Mouse (Mus musculus) layer of hippocampus, postnatal 36 days (tissue): ENCODE results near the gene Nr1h4. TPM values are rescaled to one million over a fixed set of nuclear protein-coding genes. Genes with fewer than 3 reads are reported as not detected.

Experiments used
- DNase-seq, 2 experiments: peaks; one replicate each; pipeline ENCODE4 v3.0.0; 2022
- total RNA-seq, 2 experiments: library from RNA; stranded (reverse); gene quantifications; 2 replicates each; pipeline ENCODE4 v1.2.3; 2021

Nr1h4 gene
- total RNA-seq, 2 experiments from 2014 or later = 0.22 TPM; not detected in 1

DNA sequence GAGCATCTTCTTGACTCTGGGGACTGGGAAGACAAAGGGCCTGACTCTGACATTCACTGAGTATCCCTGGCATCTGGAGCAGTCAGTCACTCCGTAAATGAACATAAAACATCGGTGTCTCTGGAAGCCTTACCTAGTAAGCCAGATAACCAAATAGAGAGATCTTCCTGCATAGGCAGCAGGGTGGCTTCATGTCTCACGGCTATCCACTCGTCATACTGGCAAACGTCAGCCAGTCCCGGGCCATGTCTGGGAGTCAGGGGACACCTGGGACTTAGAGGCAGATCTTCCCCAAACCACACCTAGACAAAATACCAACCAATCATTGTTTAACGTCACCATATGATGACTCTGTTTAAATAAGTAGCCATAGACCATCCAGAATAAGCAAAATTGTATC lies 102.6 kb downstream of the Nr1h4 start:
- no peak for DNase-seq

DNA sequence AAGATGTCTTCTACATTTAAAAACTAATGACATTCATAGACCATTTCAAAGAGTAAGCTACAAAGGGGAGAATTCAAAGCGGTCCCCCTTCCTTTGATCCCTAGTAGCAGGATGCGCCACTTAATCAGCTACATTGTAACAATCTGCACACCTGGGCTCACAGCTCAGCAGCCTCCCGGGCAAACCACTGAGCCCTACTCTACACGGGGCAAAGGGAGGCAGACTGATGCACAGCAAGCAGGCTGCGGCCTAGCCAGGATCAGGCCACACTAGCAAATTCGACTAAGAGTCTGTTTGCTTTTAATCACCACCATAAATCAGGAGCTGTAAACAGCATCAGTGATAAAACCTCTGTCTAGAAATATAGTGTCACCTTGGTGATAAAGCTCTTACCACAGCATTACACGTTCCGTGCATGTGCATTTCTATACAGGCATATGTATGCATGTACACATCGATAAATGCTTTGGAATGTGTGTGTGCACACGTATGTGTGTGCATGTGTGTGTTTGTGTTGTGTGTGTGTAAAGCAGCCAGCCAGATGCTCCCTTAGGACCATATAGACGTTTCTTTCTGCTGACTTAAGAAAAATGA lies 108.5 kb downstream of the Nr1h4 start:
- DNase-seq = no peak

DNA sequence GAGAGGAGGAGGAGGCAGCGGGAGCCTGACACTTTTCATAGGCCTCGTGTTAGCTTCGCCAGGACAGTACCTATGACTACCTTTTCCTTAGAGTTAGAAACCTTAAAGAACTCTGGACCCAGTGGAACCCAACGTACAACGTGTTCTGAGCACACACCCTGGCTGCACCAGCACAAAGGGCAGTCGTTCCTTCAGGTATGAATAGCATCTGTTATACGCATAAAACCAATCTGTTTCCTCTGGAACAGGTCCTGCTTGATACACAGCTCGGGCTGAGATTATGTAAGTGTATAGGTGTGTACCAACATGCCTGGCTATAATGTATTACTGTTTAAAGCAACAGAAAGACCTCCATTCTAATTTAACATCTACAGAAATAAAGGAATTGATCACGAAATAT lies 109.2 kb downstream of the Nr1h4 start:
- DNase-seq = no peak

DNA sequence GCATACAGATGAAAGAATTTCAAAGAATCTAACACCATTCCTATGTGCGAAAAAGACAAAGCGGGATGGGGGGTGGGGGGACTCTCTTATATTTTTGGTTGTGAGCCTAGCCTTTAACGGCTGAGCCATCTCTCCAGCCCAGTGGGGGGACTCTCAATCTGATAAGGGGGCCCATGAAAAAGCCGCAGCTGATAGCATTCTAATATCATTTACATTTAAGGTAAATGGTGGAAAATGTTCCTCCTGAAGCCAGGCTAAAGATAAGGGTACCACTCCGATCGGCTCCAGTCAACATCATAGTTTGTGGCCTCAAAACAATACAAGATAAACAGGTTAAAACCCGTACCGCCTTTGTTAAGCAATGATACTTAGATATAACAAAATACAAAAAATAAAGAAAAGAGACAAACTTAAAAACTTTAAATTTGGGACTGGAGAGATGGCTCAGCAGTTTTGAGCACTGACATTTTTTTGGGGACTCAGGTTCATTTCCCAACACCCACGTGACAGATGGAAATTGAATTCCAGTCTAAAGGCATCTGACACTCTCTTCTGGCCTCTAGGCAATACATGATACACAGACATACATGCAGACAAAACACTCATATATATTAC lies 110.1 kb downstream of the Nr1h4 start:
- no peak for DNase-seq

DNA sequence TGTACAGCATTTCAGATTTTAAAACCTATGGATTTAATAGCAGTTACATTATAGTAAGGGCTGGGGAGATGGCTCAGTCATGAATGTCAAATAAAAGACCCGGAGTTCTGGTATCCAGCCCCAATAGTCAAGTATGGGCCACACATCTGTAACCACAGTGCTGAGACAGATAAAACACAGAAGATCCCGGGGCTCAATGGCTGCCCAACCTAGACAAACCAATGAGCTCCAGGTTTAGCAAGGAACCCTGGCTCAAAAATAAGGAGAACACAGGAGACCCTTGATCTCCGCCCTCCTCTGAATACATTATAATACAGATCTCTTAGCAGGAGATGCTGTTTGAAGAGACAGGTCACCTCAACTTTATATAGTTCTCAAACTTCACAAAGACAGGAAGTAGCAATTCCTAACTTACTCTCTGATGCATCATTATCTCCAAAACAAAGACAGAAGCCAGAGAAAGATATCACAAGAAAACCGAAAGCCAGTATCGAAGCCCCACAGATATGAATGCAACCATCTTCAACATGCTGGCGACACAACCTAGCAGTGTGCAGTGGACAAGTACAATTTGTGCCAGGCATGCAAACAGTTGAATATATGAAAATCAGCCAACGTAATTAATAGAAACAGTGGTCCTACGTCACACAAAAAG lies 110.8 kb downstream of the Nr1h4 start:
- DNase-seq = no peak

DNA sequence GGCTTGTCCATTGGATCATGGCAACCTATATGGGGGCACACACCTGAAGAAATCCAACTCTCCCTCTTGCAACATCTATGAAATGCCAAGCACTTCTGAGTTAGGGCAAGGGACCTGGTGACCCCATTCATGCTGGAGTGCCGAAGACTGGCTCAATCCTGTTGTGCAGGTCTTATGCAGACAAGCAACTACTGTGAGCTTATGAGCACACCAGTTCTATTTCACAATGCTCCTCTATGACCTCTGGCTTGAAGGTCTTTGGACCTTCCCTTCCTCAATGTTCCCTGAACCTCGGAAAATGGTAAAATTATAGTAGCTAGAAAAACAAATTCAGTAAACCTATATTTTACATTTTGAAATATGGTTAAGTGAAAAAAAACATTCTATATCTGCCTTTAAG lies 115.4 kb downstream of the Nr1h4 start:
- no peak for DNase-seq

DNA sequence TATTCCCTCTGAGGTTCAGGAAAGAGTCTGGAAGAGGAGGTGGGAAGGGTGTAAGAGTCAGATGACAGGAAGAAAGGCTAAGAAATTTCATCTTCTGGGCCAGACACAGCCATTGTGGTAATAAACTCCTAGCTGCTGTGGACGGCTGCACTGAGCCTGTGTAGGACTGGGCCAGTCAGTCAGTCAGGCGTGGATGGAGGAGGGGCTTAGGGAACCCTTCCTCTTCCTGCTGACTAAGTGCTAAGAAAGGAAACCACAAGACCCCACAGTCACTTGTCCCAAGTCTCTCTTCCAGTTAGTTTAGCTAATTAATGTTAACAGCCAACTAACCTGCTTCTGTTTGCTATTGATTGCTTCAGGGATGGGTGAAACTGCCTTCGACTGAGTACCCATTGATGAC lies 117.9 kb downstream of the Nr1h4 start:
- no peak for DNase-seq

DNA sequence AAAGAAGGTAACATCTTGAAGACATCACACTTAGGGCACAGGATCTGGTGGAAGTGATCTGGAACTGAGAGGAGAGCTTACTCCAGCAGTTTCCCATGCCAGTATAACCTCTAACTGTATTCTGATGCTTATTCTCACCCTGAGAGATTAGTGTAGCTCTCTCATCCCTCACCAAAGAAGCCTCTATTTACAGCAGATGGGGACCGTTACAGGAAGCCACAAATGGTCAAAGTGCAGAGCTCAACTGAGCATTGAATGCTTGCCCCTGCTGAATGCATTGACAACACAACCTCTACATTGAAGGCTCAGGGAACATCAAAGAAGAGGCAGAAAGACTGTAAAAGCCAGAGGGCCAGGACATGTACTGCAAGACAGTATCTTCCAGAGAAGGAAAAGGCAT lies 125.8 kb downstream of the Nr1h4 start:
- DNase-seq = no peak

DNA sequence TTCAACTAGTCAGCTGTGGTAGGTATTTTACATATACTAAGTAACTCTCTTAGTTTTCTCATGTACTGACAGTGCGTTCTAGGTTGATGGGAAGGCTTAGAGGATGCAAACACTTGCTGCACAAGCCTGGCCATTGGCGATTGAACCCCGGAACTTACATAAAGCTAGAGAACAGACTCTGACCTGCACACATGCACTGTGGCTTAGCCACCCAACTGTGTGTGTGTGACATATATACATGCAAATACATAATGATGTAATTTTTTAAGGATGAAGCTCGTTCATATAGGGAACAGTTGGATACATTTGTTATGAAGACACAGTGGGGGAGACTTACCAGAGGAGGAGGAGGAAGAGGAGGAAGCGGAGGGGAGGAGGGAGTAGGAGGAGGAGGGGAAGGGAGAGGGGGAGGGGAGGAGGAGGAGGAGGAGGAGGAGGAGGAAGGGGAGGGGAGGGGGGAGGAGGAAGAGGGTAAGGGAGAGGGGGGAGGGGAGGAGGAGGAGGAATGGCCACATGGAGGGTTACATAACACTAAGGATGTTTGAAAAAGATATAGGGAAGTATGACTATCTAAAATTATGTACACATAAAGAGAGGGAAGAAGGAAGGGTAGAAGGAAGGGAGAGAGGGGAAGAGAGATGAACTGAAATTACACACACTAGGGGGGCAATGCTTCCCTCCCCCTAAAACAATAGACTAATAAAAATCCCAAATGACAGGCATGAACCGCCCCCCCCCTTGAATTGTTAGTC lies 126.5 kb downstream of the Nr1h4 start:
- DNase-seq = no peak

DNA sequence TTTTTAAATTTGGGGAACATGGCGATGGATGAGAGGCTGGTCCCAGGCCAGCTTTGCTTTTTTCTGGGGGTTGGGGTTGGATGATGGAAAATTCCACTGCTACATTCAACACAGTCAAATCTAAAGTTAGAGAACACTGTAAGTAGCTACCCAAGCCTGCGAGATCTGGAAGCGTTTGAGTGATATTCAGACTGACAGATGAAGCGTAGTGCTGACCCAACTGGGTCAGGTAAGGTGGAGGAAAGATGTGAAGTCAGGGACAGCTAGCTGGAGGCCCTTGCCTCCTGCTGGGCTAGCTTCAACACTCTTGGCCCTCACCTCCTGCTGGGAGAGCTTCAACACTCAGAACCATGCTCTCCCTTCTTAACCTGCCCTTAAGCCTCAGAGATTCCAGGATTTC lies 128.4 kb downstream of the Nr1h4 start:
- no peak for DNase-seq

Other genes with a start within 250 kb of the Nr1h4 start
- 10 to 100 TPM; 18.6 to 19.4 TPM for gene Ano4, start 188.8 kb downstream of the Nr1h4 start, total RNA-seq
- gene Gas2l3, start 89.6 kb downstream of the Nr1h4 start, total RNA-seq = 1 to 10 TPM; 2.3 to 2.8 TPM
- gene Slc17a8, start 87.7 kb upstream of the Nr1h4 start, total RNA-seq = 1 to 10 TPM; 3.2 to 3.9 TPM
- gene Scyl2, start 152.7 kb upstream of the Nr1h4 start, total RNA-seq = 10 to 100 TPM; 27.2 to 28.0 TPM
- 10 to 100 TPM; 24.3 to 25.8 TPM for gene Actr6, start 198.7 kb upstream of the Nr1h4 start, total RNA-seq
- gene Uhrf1bp1l, start 211.4 kb upstream of the Nr1h4 start, total RNA-seq = 10 to 100 TPM; 73.9 to 75.0 TPM